ENCODE assay signal across 12 mouse cellular contexts in the genomic region with DNA sequence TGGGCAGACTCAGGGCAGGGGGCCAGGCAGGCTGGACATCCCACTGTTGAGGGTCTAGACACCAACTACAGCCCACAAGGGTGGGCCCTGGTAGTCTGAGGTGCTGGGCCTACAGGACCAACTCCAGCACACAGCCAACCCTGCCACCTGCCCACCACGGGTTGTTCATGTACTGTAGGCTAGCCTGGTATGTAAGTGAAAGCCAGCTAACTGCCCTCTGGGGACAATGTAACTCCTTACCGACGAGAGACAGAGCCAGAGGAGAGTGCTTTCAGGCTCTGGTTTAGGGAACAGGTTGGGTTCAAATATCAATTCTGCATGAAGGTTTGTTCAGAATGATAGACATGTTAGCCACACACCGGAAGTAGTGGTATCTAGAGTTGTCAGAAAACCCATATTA.
DNase-seq lines count a peak whose midpoint lies in the region; ATAC-seq and TF ChIP-seq lines count a peak whose summit lies in the region.
"Had no signal": no experiment of that assay in that cellular context is flagged by ENCODE, and none has a peak within 500 bp of the region (broad histone marks: within the 10 kb centered on the region; RNA-seq: fewer than 3 reads in every experiment).

No protein-coding gene starts in this region.

- 84% methylated on average over 4 of the region's 4 CpGs for WGBS in heart, postnatal 0 days
- WGBS in liver, adult 2 months, result 57% methylated on average over 4 of the region's 4 CpGs
- WGBS in liver, embryonic 12.5 days (ENCODE audit: insufficient replicate concordance), result 75% methylated on average over 4 of the region's 4 CpGs
- WGBS in hindbrain, embryonic 16.5 days, result 75% methylated on average over 4 of the region's 4 CpGs
- WGBS in olfactory bulb, adult 2 months, result 75% methylated on average over 4 of the region's 4 CpGs

- H3K4me3 ChIP-seq in heart, postnatal 0 days (ENCODE audit: low read depth, low read length), result no peak overlapping the region
- H3K4me3 ChIP-seq in liver, adult 2 months (ENCODE audit: insufficient read depth, low read depth, low read length), result no peak overlapping the region
- no peak overlapping the region for H3K4me3 ChIP-seq in liver, embryonic 12.5 days
- no peak overlapping the region for H3K4me3 ChIP-seq in hindbrain, embryonic 16.5 days (ENCODE audit: low read length)
- no peak overlapping the region for H3K4me3 ChIP-seq in olfactory bulb, adult 2 months (ENCODE audit: insufficient read depth, low read depth, low read length)

- H3K36me3 ChIP-seq in heart, postnatal 0 days (replicated peaks; ENCODE audit: control insufficient read depth, insufficient read depth, low read length), result peaks cover 57% of the 10 kb centered on the region
- no peaks in the 10 kb centered on the region for H3K36me3 ChIP-seq in liver, adult 2 months (ENCODE audit: control insufficient read depth, insufficient read depth, low read length)
- H3K36me3 ChIP-seq in liver, embryonic 12.5 days, result peaks cover 84% of the 10 kb centered on the region
- peaks cover 38% of the 10 kb centered on the region for H3K36me3 ChIP-seq in hindbrain, embryonic 16.5 days (ENCODE audit: control insufficient read depth, insufficient read depth, low read length)

- TF ChIP-seq CTCF in heart, postnatal 0 days (IDR thresholded peaks at IDR 0.05; ENCODE audit: low read depth), result no peak
- TF ChIP-seq CTCF in liver, adult 2 months (IDR thresholded peaks at IDR 0.05; ENCODE audit: low read depth, low read length), result no peak
- no peak for TF ChIP-seq CTCF in olfactory bulb, adult 2 months (IDR thresholded peaks at IDR 0.05; ENCODE audit: insufficient read depth, low read depth, low read length)

- no peak for TF ChIP-seq EP300 in heart, postnatal 0 days (IDR thresholded peaks at IDR 0.05; ENCODE audit: low read depth)

- H3K4me1 ChIP-seq in heart, postnatal 0 days (ENCODE audit: control insufficient read depth, insufficient read depth), result peaks cover 25% of the 10 kb centered on the region
- peaks cover 21% of the 10 kb centered on the region for H3K4me1 ChIP-seq in liver, adult 2 months (ENCODE audit: control insufficient read depth, insufficient read depth, low read length)
- H3K4me1 ChIP-seq in liver, embryonic 12.5 days, result 0 out of 2 replicates have a peak, but pooled peaks cover 8% of the 10 kb centered on the region
- peaks cover 17% of the 10 kb centered on the region for H3K4me1 ChIP-seq in hindbrain, embryonic 16.5 days (ENCODE audit: control insufficient read depth, insufficient read depth, low read depth, low read length)
- peaks cover 58% of the 10 kb centered on the region for H3K4me1 ChIP-seq in olfactory bulb, adult 2 months (ENCODE audit: control insufficient read depth, insufficient read depth, low read length)

- H3K79me2 ChIP-seq in liver, adult 2 months (ENCODE audit: control insufficient read depth, insufficient read depth, low read length), result peaks cover 7% of the 10 kb centered on the region

- no peak for TF ChIP-seq POLR2A in liver, adult 2 months (IDR thresholded peaks at IDR 0.05; ENCODE audit: extremely low read depth, insufficient read depth, low read length)
- TF ChIP-seq POLR2A in olfactory bulb, adult 2 months (IDR thresholded peaks at IDR 0.05; ENCODE audit: insufficient read depth, low read depth, low read length), result no peak

- H3K9me3 ChIP-seq in heart, postnatal 0 days (replicated peaks; ENCODE audit: control insufficient read depth, low read length), result no peaks in the 10 kb centered on the region
- H3K9me3 ChIP-seq in liver, embryonic 12.5 days (replicated peaks), result no peaks in the 10 kb centered on the region
- no peaks in the 10 kb centered on the region for H3K9me3 ChIP-seq in hindbrain, embryonic 16.5 days (ENCODE audit: control insufficient read depth, low read length)

- DNase-seq in heart, postnatal 0 days (ENCODE audit: low spot score), result no peak
- no peak for DNase-seq in heart, postnatal 14 days
- DNase-seq in liver, adult 2 months (ENCODE audit: extremely low read depth, low read depth, low spot score), result no peak
- no peak for DNase-seq in right cerebral cortex, adult 2 months (ENCODE audit: low spot score in 2 of 2)
- DNase-seq: cerebellum, adult 18-20 months; kidney, postnatal 14 days; layer of hippocampus, adult 9-11 months had no signal

- no peak overlapping the region for H3K9ac ChIP-seq in heart, postnatal 0 days (replicated peaks; ENCODE audit: low read depth, low read length)
- H3K9ac ChIP-seq in liver, adult 2 months (ENCODE audit: low read depth, low read length), result no peak overlapping the region
- H3K9ac ChIP-seq in liver, embryonic 12.5 days, result no peak overlapping the region
- H3K9ac ChIP-seq in hindbrain, embryonic 16.5 days (ENCODE audit: low read depth, low read length), result no peak overlapping the region
- H3K9ac ChIP-seq: liver, embryonic 14.5 days had no signal

- intact Hi-C loops in heart, postnatal 14 days (cut with DNase I), result no loop called here

- peak overlapping the region; percentile 84; the same call in 1 of the 2 replicates for H3K27ac ChIP-seq in heart, postnatal 0 days (ENCODE audit: low read depth)
- peak overlapping the region; percentile 80 for H3K27ac ChIP-seq in liver, adult 2 months (replicated peaks; ENCODE audit: insufficient read depth, low read depth, low read length)
- H3K27ac ChIP-seq in liver, embryonic 12.5 days, result no peak overlapping the region
- peak overlapping the region; percentile 85; the same call in 1 of the 2 replicates for H3K27ac ChIP-seq in hindbrain, embryonic 16.5 days (ENCODE audit: low read depth, low read length)
- H3K27ac ChIP-seq in olfactory bulb, adult 2 months (ENCODE audit: insufficient read depth, low read depth, low read length), result peak overlapping the region; percentile 10; the same call in 1 of the 2 replicates
- H3K27ac ChIP-seq: liver, embryonic 14.5 days had no signal

- no peaks in the 10 kb centered on the region for H3K27me3 ChIP-seq in heart, postnatal 0 days (ENCODE audit: control insufficient read depth, insufficient read depth, low read length)
- H3K27me3 ChIP-seq in liver, adult 2 months (ENCODE audit: control insufficient read depth, insufficient read depth, low read length), result no peaks in the 10 kb centered on the region
- H3K27me3 ChIP-seq in liver, embryonic 12.5 days (replicated peaks), result no peaks in the 10 kb centered on the region
- no peaks in the 10 kb centered on the region for H3K27me3 ChIP-seq in hindbrain, embryonic 16.5 days (replicated peaks; ENCODE audit: control insufficient read depth, insufficient read depth, low read length)

- H3K4me2 ChIP-seq in heart, postnatal 0 days (ENCODE audit: low read depth, low read length), result no peak overlapping the region
- no peak overlapping the region for H3K4me2 ChIP-seq in liver, embryonic 12.5 days
- H3K4me2 ChIP-seq in hindbrain, embryonic 16.5 days (ENCODE audit: low read length), result no peak overlapping the region

- ATAC-seq in heart, postnatal 0 days (ENCODE audit: insufficient read depth, low read depth), result no peak
- no peak for ATAC-seq in liver, embryonic 12.5 days
- no peak for ATAC-seq in hindbrain, embryonic 16.5 days
- ATAC-seq: inflammation-experienced regulatory T-cells, adult 6 months had no signal
